Mouse (Mus musculus) Muller cell, postnatal 12 days (primary cell): ENCODE measurements at regions not wholly inside any gene's neighbourhood (a gene's known extent, or its start where the extent isn't known, plus 50 kb on each side); places are given as distances from the start of the nearest gene placed in this dataset.
A peak's percentile ranks its signal among the peaks of the same experiment; 100 is the strongest.

Experiments used
- DNase-seq: peaks from one replicate; pipeline ENCODE4 v3.0.0-alpha.2; 2015; ENCODE audit errors: inconsistent ontology term

DNA sequence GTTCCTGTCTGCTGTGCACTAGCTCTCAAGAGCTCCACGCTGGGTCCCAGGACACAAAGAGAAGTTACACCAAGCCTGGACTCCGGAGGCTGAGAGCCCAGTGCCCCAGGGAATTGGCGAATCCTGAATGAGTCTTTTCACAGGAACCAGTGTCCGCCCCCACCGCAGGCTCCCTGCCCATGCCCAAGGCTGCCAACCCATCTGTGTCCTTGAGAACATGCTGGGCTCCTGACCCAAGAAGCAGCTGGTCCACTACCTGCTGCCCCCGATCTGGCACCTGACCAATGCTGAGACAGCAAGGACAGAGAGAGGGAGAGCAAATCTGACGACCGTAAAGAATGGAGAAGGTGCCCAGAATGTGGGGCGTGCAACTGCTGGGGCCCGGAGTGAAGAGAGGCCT is 85.2 kb upstream of the Cplx2 start:
- DNase-seq: peak; percentile 96

DNA sequence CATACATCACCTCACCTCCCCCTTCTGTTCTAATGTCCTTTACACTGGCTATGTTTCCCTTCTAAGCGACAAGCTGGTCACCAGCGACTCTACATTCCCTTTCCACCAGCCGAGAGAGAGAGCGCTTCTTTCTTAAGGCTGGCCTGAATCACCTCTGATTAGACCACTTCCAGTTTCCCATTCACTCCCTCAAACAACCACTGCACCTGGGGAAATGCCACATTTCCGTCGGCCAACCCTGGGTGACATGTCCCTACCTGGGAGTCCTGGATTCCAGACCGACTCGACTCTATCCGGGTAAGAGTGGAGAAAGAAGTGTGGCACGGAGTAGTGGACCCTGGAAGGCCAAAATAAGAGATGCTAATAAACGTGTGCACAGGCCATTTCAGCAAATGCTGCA is 84.5 kb upstream of the Cplx2 start:
- no peak for DNase-seq

DNA sequence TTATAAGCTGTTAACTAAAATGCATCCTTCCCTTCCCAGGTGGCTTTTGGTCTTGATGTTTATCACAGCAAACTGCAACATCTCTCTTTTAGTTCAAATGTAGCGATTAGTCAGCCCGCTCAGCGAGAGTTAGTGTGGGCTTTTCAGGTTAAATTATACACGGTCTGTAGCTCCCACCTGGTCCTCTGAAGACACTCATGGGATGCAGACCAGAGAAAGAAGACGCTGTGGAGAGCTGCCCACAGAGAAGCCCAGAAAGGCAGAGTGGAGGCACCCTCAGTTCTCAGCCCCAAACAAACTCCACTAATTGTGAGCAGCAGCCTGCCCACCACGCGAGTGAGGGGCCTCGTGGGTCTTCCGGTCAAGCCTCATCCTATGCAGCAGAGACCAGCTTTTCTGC is 81.1 kb upstream of the Cplx2 start:
- DNase-seq: no peak

DNA sequence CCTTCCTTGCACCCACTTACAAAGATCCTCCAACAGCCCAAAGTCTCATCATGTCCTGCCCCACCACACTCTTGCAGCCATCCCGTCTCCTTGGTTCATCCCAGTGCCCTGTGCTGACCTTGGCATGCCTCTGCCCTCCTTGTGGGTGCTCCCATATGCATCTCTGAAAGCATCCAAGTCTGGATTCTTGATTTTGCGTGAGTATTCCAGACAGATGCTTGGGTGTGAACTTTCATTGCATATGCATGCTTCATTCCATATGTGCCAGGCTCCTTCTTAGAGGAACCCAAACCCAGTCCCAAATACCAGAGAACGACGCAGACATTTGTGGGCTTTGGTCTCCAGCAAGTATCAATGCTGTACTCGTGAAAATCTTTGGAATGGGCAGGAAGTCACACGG is 78.8 kb upstream of the Cplx2 start:
- DNase-seq: no peak

DNA sequence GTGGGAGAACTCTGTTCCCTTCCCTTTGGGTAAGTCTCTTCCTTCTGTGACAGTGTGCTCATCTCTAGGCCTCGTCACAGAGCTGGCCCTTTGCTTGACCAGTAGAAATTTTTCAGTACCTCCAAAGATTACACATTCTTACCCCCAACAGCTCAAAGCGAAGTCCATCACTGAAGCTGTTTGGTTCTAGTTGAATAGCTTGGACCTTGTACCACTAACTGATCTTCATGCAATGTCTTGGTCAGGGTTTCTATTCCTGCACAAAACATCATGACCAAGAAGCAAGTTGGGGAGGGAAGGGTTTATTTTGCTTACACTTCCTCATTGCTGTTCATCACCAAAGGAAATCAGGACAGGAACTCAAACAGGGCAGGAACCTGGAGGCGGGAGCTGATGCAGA is 78.1 kb upstream of the Cplx2 start:
- no peak for DNase-seq

DNA sequence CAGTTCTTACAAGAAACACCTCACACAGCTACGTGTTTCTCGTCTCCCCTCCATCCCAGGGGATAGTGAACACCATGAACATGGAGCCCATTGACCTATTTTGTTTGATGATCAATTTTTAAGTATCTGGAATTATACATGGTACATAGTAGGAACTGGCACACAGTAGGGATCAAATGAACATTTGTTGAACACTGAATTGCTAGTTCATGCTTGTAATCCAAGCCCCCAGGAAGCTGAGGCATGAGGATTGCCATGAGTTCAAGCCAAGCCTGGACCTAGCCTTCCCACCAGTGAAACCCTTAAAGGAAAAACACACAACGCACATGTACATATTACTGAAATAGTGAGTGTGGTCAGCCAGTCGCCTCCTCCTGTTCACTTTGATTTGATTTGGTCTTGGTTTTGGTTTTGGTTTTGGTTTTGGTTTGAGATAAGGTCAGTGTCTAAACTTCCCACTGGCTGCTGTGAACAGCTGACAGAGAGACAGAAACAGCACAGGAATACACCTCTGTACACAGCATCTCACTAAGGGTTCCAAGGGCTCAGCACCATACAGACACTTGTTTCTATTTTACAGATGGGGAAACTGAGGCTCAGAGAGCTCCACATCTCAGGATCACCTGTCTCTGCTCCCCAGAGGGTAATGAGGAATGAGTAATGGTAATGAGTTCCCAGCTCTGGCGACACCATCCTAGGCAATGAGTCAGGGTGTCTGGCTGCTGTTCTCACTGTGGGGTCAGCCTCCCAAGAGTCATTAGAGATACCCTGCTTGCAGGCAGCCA is 75.5 kb upstream of the Cplx2 start:
- peak; percentile 25 for DNase-seq

DNA sequence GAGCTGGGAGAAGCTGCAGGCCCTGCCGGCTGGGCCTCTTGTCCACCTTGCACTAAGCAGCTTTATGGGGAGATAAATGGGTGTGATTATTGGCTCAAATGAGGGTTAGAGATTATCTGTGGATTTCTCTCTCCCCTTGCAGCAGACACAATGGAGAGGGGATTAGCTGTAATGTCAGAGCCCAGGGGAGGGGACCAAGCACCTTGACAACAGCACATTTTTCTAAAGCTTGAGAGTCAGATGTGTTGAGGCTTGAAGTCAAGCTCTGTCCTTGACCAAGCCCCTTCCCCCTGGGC is 74.9 kb upstream of the Cplx2 start:
- DNase-seq: no peak

DNA sequence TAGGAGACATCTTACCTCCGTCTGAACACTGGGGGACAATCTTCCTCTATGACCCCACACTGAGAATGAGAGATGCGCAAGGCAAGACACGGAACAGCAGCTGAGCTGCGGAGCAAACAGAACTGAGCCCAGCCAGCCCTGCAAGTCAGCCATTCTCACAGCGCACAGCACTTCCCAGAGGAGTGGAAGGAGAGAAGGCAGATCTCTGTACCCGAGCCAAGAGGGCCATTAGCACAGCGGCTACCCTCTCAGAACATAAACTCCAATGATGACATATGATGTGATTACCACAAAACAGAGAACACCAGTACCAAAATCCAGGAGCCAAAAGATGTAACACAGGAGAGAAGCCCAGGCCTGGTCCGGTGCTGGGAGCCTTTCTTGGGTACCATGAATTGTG is 72.3 kb upstream of the Cplx2 start:
- no peak for DNase-seq

DNA sequence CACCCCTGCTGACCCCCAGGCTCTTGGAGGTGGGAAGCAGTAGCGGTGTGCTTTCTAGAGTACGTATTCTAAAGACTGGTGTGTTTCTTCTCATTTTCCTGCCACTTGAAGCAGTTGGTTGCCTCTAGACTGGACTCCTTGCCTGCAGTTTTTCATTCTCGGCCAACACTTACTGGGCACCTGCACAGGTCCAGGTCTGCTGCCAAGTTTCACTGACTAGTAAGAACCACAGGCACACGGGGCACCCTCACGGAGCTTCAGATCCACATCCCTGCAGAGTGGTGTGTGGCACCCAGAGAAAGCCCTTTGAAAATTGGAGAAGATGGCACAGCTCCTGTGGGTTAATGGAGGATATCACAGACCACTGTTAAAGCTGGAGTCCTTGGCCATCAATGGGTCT is 71.9 kb upstream of the Cplx2 start:
- DNase-seq: no peak

DNA sequence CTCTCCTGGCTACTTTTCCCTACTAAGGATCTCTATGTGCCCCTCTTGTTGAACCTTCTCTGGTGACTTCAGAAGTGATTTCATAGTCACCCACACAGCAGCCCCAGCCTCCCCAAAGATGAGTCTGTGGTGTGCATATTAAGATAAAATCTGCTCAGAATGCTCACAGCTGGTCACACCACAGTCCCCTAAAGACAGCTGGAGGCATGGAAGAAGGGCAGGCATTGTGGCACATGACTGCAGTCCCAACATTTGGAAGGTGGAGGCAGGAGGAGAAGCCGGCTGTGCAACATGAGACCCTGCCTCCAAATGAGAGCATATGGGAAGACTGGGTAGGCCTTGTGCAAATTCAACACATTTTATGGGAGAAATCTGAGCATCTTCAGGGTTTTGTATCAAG is 70.0 kb upstream of the Cplx2 start:
- DNase-seq: no peak

DNA sequence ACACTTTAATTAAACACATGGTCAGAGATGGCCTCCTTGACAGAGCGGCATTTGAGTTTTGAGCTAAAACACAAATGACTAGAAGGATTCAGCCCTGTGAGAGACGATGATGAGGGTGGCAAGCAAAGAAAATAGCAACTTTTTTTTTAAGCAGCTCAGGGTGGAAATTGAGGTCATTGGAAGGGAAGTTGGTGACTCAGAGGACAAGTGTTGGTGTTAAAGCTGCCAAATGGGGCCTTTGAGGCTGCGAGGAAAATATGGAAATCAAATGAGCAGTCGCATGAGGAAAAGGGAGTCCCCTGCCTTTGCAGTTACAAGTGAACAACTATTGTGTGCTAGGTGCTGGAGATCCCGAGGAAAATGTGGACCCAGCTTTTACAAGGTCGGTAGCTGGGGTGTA is 69.5 kb upstream of the Cplx2 start:
- peak; percentile 75 for DNase-seq

DNA sequence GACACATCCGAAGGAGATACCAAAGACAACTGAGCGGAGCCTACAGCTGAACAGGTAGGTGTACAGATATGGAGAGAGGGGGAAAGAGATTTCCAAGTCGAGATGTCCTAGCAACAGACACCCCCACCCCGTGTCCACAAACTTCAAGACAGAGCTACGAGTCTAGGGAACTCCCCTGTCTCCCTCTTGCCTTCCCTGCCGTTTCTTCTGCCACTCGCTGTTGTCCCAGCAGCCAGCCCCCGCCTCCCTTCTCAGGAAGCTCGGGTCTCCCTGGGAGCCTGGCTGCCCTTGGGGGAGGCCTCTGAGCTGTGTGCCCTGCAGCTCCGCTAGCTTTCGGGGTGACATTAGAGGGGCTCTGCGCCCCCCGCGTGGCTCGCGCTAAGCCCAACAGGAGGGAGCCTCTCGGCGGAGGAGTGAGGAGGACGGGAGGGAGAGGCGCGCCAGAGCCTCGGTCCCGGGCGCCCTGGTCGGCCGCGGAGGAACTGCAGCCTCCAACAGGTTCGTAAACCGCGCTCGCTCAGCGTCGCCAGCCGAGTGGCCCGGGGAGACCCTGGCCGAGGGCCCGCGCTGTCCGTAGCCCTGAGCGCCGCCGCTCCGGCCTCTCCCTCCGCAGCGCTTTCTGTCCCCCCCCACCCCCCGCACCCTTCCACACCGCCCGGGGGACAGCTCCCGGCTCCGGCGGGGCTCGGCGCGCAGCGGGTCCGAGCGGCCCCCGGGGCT is 68.6 kb upstream of the Cplx2 start:
- DNase-seq: no peak

DNA sequence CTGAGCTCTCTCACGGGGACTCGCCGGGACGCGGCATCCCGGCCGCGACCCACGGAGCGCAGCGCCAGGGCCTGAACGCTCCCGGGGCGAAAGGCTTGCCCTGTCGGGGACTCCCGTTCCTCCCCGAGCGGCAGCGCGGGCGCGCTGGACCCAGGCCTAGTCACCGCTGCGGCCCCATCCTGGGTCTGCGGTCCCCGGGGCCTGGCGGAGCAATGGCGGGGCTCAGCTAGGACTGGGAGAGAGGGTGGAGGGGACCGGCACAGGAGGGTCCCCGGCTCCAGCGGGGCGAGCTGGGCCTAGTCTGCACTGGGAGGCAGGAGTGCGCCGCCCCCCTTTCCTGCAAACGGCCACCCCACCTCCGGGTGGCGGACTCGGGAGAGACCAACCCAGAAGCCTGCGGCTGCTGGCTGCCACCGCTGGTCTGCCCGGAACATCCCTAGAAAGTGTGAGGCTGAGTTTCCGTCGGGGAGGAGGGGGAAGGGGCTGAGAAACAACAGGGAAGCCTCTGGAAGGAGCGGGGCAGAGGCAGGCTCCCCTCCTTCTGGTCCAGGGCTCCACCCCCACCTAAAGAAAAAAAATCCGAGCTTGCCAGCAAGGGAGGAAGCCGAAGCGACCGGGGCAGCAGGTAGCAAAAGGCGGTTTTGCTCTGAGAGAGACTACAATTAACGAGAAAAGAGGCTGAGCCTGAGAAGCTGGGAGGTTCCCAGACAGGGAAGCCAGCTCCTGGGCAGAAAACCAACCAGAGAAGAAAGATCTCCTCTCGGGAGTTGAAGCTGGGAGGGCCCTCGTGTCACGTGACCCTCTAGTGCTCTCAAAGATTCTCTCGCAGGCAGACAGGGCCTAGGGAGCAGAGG is 67.9 kb upstream of the Cplx2 start:
- DNase-seq: peak; percentile 90

DNA sequence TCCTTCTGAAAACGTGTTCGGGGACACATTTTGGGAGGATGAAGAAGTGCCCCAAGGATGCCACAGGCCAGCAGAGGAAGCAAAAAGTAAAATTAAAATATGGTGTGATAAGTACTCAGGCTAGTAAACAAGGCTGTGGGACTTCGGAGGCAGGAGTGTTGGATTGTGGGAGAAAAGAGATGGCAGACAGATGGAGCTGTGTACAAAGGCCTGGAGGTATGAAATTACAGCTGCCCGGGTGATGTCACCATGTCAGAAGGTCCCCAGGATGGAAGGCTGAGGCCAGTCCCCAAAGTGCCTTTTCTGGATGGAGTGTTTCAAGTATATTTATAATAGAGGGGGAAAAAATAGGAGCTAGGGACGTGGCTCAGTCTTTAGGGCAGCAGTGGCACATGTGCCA is 66.9 kb upstream of the Cplx2 start:
- no peak for DNase-seq

DNA sequence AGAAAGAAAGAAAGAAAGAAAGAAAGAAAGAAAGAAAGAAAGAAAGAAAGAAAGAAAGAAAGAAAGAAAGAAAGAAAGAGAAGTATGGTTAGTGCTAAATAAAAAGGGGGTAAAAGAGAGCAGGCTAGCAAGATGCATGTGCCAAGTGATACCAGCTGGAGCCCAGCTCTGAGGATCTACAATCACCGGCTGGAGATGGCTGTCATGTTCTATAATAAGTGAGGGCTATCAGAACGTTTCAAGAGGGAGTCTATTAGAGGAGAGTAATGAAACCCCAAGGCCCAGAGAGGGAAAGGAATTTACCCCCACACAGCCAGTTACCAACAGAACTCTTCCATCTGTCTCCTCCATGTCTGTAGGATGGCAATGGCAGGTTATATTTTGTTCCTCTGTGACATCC is 62.6 kb upstream of the Cplx2 start:
- DNase-seq: no peak

DNA sequence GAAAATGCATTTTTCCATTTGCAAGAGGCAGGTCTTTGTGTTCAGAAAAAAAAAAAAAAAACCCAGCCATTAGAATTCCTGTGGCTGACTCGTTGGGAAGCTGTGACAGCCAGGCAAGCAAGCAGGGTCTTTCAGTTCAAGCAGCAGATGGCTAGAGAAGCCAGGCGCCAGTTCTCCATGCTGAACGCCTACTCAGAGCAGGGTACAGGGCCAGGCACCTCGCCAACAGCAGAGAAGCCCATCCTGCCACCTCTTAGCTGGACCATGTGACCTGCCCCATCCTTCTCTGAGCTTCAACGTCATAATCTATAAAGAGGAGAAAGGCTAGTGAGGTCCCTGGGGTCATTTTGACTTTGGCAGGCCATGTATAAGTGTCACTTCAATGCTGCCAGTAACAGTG is 61.8 kb upstream of the Cplx2 start:
- peak; percentile 90 for DNase-seq

DNA sequence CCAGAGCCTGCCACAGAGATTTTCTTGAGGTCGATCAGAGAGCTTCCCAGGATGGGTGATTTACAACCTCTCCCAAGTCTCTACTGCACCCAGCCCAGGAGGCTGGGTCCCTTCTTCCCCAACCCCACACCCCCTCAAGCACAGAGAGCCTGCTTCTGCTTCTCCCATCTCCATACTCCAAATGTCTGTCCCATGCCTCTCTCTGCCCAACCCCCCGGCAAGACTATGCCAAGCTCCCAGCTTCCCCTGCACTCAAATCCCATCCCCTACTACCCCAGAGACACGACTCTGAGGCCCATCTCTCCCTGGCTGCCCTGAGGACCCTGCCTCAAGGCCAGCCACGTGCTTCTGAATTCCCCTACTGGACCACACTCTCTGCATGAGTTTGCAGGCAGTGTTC is 61.0 kb upstream of the Cplx2 start:
- DNase-seq: no peak

DNA sequence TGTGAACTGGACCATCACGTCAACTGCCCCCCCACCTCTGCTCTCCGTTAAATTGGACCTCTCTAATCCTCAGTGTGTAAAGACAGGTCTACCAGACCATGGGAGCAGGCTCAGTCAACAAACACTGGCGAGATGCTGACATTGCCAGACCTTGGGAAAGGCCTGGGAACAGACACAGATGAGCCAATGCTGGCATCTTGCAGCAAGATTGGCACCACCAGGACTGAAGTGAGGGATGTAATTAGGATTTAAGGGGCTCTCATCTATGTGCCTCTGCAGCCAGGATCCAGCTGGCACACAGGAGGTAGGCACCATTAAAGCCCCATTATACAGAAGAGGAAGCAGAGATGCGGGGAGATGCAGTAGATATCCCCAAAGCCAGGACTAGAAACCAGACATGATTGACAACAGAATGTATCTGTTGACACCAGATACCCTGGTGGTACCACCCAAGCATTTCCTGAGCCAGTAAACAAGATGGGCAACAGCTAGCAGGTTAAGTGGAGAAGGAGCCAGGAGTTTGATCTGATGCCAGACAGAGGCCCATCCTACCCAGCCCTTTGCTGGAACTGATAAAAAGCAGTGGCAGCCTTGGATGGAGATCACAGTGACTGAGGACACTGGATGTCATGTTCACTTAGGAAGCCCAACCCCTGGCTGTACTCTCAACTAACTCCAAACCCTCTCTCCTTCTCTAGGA is 59.7 kb upstream of the Cplx2 start:
- no peak for DNase-seq

DNA sequence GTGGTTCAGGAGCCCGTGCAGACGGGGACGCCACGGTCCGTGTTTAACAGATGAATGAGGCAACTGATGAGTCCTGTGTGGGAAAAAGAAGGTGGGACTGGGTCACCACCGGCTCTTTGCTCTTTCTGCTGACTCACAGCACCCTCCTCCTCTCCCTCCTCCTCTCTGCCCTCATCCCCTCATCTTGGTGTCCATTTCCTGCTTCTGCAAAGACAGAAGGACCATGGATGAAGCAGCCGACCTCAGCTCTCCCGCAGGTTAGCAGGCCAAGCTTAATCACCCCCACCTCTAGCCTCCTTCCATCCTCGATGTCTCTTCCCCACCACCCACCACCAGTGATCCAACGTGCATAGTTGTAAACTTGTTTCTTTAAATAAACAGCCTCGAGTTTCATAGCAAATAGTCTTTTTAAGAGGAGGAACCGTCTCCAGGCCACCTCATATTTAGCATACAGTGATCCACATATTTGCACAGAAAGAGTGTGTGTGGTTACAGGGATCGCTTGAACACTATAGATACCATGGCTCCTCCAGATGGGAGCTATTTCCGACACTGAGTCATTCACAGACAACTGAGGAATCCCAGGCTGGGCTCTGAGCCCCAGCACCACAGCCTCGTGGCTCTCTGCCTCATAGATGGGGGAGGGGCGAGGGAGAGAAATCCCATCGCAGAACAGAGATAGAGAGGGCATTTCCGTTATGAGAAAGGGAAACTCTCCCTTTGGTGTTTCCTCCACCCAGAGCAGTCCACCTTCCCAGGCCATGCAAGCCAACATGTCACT is 58.6 kb upstream of the Cplx2 start:
- DNase-seq: peak; percentile 68

DNA sequence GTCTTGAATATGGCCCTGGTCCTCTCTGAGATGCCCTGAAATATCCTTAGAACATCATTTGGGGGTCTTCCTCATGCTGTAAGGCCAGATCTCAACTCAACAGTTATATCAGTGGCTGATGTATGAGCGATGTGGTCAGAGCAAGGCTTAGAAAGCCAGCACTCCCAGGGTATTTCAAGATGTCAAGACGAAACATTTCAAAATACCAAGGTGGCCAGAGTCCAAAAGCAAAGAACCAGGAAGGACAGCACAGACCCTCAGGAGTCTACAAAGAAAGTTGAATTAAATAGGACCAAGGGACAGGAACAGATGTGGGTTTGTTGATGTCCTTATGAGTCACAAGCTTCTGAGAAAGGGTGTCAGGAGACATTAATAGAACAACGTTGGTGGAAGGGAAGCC is 55.8 kb upstream of the Cplx2 start:
- DNase-seq: no peak

DNA sequence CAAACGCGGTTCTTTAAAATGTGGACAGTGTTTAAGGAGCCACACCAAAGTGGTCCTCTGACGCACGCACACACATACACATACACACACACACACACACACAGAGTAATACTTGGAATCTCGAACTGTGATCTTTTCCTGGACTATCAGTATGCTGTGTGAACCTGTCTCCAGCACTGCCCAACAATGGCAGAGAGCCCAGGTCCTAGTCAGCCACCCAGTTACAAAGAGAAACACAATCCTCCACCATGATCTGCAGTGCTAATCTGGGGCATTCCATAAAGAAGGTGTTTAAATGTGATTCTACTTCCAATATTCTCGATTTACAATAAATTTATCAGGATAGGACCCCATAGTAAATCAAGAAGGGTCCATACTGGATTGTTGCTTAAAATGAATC is 54.2 kb upstream of the Cplx2 start:
- DNase-seq: no peak
